Mouse (Mus musculus): ENCODE measurements around the gene Olfm4. TPM values are rescaled to one million over a fixed set of nuclear protein-coding genes. Genes with fewer than 3 reads are reported as not detected.

Gene Olfm4
- polyA plus RNA-seq, 1 experiment from 2014 or later, result 34.1 TPM

- ATAC-seq, result no peak
Measured at GRCm38 (mm10) chr14:80046104-80046734, 62.3 kb downstream of the Olfm4 start.

GRCm38 (mm10) chr14:80047368-80048101, 63.7 kb downstream of the Olfm4 start:
- Histone ChIP-seq H3K4me3 (ENCODE audit: low read depth, low read length) (no peak overlapping the region), H3K9me3 (ENCODE audit: low read length) (no peaks in the 10 kb centered on the region), H3K4me1 (ENCODE audit: insufficient read depth) (no peaks in the 10 kb centered on the region), H3K9ac (replicated peaks) (no peak overlapping the region), H3K4me2 (ENCODE audit: low read depth, low read length) (no peak overlapping the region), H3K27ac (ENCODE audit: low read depth) (no peak overlapping the region), H3K27me3 (ENCODE audit: insufficient read depth, low read length) (no peaks in the 10 kb centered on the region), H3K36me3 (replicated peaks; ENCODE audit: insufficient read depth, low read length) (no peaks in the 10 kb centered on the region)
- ATAC-seq (no peak), DNase-seq (no peak)
- WGBS (ENCODE audit: insufficient replicate concordance), result 59% methylated on average over 5 of the region's 5 CpGs
- no peak for TF ChIP-seq CTCF (IDR thresholded peaks at IDR 0.05; ENCODE audit: low read depth)

More at GRCm38 (mm10) chr14:80046104-80046734, 62.3 kb downstream of the Olfm4 start:
- 71% methylated on average over 6 of the region's 6 CpGs for WGBS (ENCODE audit: insufficient replicate concordance)
- Histone ChIP-seq H3K4me1 (ENCODE audit: insufficient read depth) (no peaks in the 10 kb centered on the region), H3K36me3 (replicated peaks; ENCODE audit: insufficient read depth, low read length) (no peaks in the 10 kb centered on the region), H3K4me3 (ENCODE audit: low read depth, low read length) (no peak overlapping the region), H3K27me3 (ENCODE audit: insufficient read depth, low read length) (no peaks in the 10 kb centered on the region), H3K27ac (ENCODE audit: low read depth) (no peak overlapping the region), H3K4me2 (ENCODE audit: low read depth, low read length) (no peak overlapping the region), H3K9ac (replicated peaks) (no peak overlapping the region), H3K9me3 (ENCODE audit: low read length) (no peaks in the 10 kb centered on the region)
- TF ChIP-seq EP300 (IDR thresholded peaks at IDR 0.05; ENCODE audit: low read depth) (no peak), CTCF (IDR thresholded peaks at IDR 0.05; ENCODE audit: low read depth) (no peak)
- no peak for DNase-seq

- TF ChIP-seq EP300 (IDR thresholded peaks at IDR 0.05; ENCODE audit: low read depth) (no peak), CTCF (IDR thresholded peaks at IDR 0.05; ENCODE audit: low read depth) (no peak)
- H3K36me3 ChIP-seq (replicated peaks; ENCODE audit: insufficient read depth, low read length), result no peaks in the 10 kb centered on the region
- no peak overlapping the region for H3K27ac ChIP-seq (ENCODE audit: low read depth)
- no peak for ATAC-seq
- no peaks in the 10 kb centered on the region for H3K4me1 ChIP-seq (ENCODE audit: insufficient read depth)
- H3K27me3 ChIP-seq (ENCODE audit: insufficient read depth, low read length), result no peaks in the 10 kb centered on the region
- H3K9ac ChIP-seq (replicated peaks), result no peak overlapping the region
- H3K4me3 ChIP-seq (ENCODE audit: low read depth, low read length), result no peak overlapping the region
- no peaks in the 10 kb centered on the region for H3K9me3 ChIP-seq (ENCODE audit: low read length)
- 64% methylated on average over 3 of the region's 3 CpGs for WGBS (ENCODE audit: insufficient replicate concordance)
- no peak overlapping the region for H3K4me2 ChIP-seq (ENCODE audit: low read depth, low read length)
- DNase-seq, result no peak
Measured at GRCm38 (mm10) chr14:80055725-80056124, 71.8 kb downstream of the Olfm4 start.

GRCm38 (mm10) chr14:80061686-80062085, 77.8 kb downstream of the Olfm4 start:
- 79% methylated on average over 3 of the region's 3 CpGs for WGBS (ENCODE audit: insufficient replicate concordance)
- no peak for TF ChIP-seq CTCF (IDR thresholded peaks at IDR 0.05; ENCODE audit: low read depth)
- no peak for TF ChIP-seq EP300 (IDR thresholded peaks at IDR 0.05; ENCODE audit: low read depth)
- Histone ChIP-seq H3K4me1 (ENCODE audit: insufficient read depth) (no peaks in the 10 kb centered on the region), H3K4me2 (ENCODE audit: low read depth, low read length) (no peak overlapping the region), H3K9me3 (ENCODE audit: low read length) (no peaks in the 10 kb centered on the region), H3K27me3 (ENCODE audit: insufficient read depth, low read length) (no peaks in the 10 kb centered on the region), H3K9ac (replicated peaks) (no peak overlapping the region), H3K36me3 (replicated peaks; ENCODE audit: insufficient read depth, low read length) (no peaks in the 10 kb centered on the region), H3K27ac (ENCODE audit: low read depth) (no peak overlapping the region), H3K4me3 (ENCODE audit: low read depth, low read length) (no peak overlapping the region)
- ATAC-seq (no peak), DNase-seq (no peak)

GRCm38 (mm10) chr14:80062896-80063295, 79.0 kb downstream of the Olfm4 start:
- Histone ChIP-seq H3K4me2 (ENCODE audit: low read depth, low read length) (no peak overlapping the region), H3K4me3 (ENCODE audit: low read depth, low read length) (no peak overlapping the region), H3K36me3 (replicated peaks; ENCODE audit: insufficient read depth, low read length) (no peaks in the 10 kb centered on the region), H3K9ac (replicated peaks) (no peak overlapping the region), H3K27me3 (ENCODE audit: insufficient read depth, low read length) (no peaks in the 10 kb centered on the region), H3K4me1 (ENCODE audit: insufficient read depth) (no peaks in the 10 kb centered on the region), H3K9me3 (ENCODE audit: low read length) (no peaks in the 10 kb centered on the region), H3K27ac (ENCODE audit: low read depth) (no peak overlapping the region)
- TF ChIP-seq EP300 (IDR thresholded peaks at IDR 0.05; ENCODE audit: low read depth) (no peak), CTCF (IDR thresholded peaks at IDR 0.05; ENCODE audit: low read depth) (no peak)
- 79% methylated on average over 9 of the region's 9 CpGs for WGBS (ENCODE audit: insufficient replicate concordance)
- no peak for ATAC-seq
- DNase-seq, result no peak

GRCm38 (mm10) chr14:80070580-80070979, 86.7 kb downstream of the Olfm4 start:
- H3K9me3 ChIP-seq (ENCODE audit: low read length), result no peaks in the 10 kb centered on the region
- ATAC-seq, result no peak

More at GRCm38 (mm10) chr14:80070580-80070979, 86.7 kb downstream of the Olfm4 start:
- Histone ChIP-seq H3K9ac (replicated peaks) (no peak overlapping the region), H3K27ac (ENCODE audit: low read depth) (no peak overlapping the region), H3K4me3 (ENCODE audit: low read depth, low read length) (no peak overlapping the region), H3K36me3 (replicated peaks; ENCODE audit: insufficient read depth, low read length) (no peaks in the 10 kb centered on the region), H3K4me2 (ENCODE audit: low read depth, low read length) (no peak overlapping the region), H3K4me1 (ENCODE audit: insufficient read depth) (no peaks in the 10 kb centered on the region), H3K27me3 (ENCODE audit: insufficient read depth, low read length) (no peaks in the 10 kb centered on the region)
- no peak for DNase-seq
- TF ChIP-seq EP300 (IDR thresholded peaks at IDR 0.05; ENCODE audit: low read depth) (no peak), CTCF (IDR thresholded peaks at IDR 0.05; ENCODE audit: low read depth) (no peak)
- WGBS (ENCODE audit: insufficient replicate concordance), result 78% methylated on average over 3 of the region's 3 CpGs

Other genes starting within 250 kb of the Olfm4 start
- not detected in 2 replicates for gene Pcdh8, start 212.8 kb upstream of the Olfm4 start, polyA plus RNA-seq (2015; fragmentation: Nextera tagmentation; extraction: Ambion mirVana)